Mouse (Mus musculus) C2C12 (cell line): ENCODE measurements at regions not wholly inside any gene's neighbourhood (a gene's known extent, or its start where the extent isn't known, plus 50 kb on each side); places are given as distances from the start of the nearest gene placed in this dataset.

Experiments
- CTCF ChIP-seq: IDR thresholded peaks from one replicate; pipeline ENCODE4 v1.5.1; 2011; ENCODE audit not compliant: control insufficient read depth, insufficient read depth, insufficient read length
- MYOD1 ChIP-seq: IDR thresholded peaks from one replicate; pipeline ENCODE4 v1.6.1; 2011; ENCODE audit warnings: low read depth; ENCODE audit not compliant: control insufficient read depth, insufficient read length

DNA sequence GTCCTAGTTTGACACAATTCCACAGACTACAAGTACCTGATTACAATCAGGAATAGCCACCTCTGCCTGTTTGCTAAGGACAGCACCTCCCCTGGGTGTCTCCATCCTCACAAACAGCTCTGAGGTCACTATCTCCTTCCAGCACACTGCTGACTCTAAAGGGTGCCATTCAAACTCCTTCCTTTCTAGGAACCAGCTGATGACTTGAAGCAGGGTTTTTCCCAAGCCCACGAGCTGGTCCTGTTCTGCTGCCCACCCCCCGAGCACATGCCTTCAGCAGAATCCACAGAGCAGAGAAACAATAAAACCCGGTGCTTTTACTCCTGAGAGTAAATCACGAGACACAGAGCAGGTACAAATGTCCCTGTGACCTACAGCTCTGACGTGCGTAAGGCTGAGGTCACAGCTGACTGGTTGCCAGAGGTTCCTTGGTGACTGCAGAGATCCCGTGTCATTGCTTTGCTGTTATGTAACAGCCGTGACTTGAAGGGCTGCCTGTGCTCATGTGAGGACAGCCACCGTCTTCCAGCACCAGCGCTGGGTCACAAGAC, 90.0 kb upstream of the Irs2 start:
- no peak for TF ChIP-seq CTCF
- no peak for TF ChIP-seq MYOD1
